Mouse (Mus musculus): ENCODE results near the gene C2cd3.

GRCm38 (mm10) chr7:100465656-100466309 lies 93.8 kb downstream of the C2cd3 start:
- TF ChIP-seq CTCF (IDR thresholded peaks at IDR 0.05; ENCODE audit: control insufficient read depth, insufficient read depth, insufficient replicate concordance, low read depth, low read length) (no peak), POLR2A (IDR thresholded peaks at IDR 0.05; ENCODE audit: control insufficient read depth, low read depth, low read length) (no peak)
